Mouse (Mus musculus) lung, adult 2 months (tissue): ENCODE data around the gene Hhatl. TPM values are rescaled to one million over a fixed set of nuclear protein-coding genes. Genes with fewer than 3 reads are reported as not detected.
A peak's percentile ranks its signal among the peaks of the same experiment; 100 is the strongest.

ENCODE experiments used
- DNase-seq: peaks from one replicate; pipeline ENCODE4 v3.0.0; 2022
- H3K4me1 ChIP-seq: fragments of 200-500 bp; 2 replicates; pipeline ENCODE4 v1.6.1; 2011; ENCODE audit warnings: low read length; ENCODE audit not compliant: control insufficient read depth, insufficient read depth
- H3K4me3 ChIP-seq: fragments of 200-500 bp; replicated peaks from 2 replicates; pipeline ENCODE3; 2011; ENCODE audit warnings: low read depth, mild to moderate bottlenecking, control low read depth, low read length; ENCODE audit errors: extremely low read depth
- CTCF ChIP-seq: fragments of 200-500 bp; IDR thresholded peaks from 2 replicates; pipeline ENCODE4 v1.5.1; 2011; ENCODE audit warnings: mild to moderate bottlenecking, low read length, control low read depth; ENCODE audit not compliant: insufficient read depth
- POLR2A ChIP-seq: fragments of 200-500 bp; IDR thresholded peaks from 2 replicates; pipeline ENCODE4 v1.6.1; 2011; ENCODE audit warnings: low read depth, mild to moderate bottlenecking, control low read depth, low read length, borderline replicate concordance; ENCODE audit errors: extremely low read depth
- WGBS: fragments of 180-500 bp; shearing (Covaris S2); methylation state at CpG from one replicate; pipeline ENCODE4 v1.1.7; 2018; 5-methylcytosine and 5-hydroxymethylcytosine counted together
- polyA plus RNA-seq: library from polyadenylated mRNA; depleted of rRNA; stranded (reverse); fragments of >200 nt; gene quantifications from 2 replicates; pipeline ENCODE4 v1.2.3, GENCODE M21; 2012

Gene Hhatl
- polyA plus RNA-seq, 1 experiment: 11.0 TPM

- Histone ChIP-seq H3K4me3 (no peak overlapping the region), H3K4me1 (no peaks in the 10 kb centered on the region)
- no peak for TF ChIP-seq POLR2A
- TF ChIP-seq CTCF: no peak
- 83% methylated on average over 12 of the region's 12 CpGs for WGBS
- no peak for DNase-seq
These were observed 7.5 kb downstream of the Hhatl start for GRCm38 (mm10) chr9:121784801-121785200.

DNA sequence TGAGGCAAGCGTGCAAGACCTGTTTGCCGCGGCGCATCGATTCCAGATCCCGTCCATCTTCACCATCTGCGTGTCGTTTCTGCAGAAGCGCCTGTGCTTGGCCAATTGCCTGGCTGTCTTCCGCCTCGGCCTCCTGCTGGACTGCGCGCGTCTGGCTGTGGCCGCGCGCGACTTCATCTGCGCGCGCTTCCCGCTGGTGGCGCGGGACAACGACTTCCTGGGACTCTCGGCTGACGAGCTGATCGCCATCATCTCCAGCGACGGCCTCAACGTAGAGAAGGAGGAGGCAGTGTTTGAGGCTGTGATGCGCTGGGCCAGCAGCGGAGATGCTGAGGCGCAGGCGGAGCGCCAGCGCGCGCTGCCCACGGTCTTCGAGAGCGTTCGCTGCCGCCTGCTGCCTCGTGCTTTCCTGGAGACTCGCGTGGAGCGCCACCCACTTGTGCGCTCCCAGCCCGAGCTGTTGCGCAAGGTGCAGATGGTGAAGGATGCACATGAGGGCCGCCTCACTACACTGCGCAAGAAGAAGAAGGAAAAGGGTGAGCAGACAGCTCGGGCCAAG lies 14.2 kb downstream of the Hhatl start:
- TF ChIP-seq CTCF (no peak), POLR2A (no peak)
- Histone ChIP-seq H3K4me3 (no peak overlapping the region), H3K4me1 (peaks cover 3% of the 10 kb centered on the region; the same call in 1 of the 2 replicates)
- DNase-seq: no peak
- WGBS: 10% methylated on average over 54 of the region's 54 CpGs

DNA sequence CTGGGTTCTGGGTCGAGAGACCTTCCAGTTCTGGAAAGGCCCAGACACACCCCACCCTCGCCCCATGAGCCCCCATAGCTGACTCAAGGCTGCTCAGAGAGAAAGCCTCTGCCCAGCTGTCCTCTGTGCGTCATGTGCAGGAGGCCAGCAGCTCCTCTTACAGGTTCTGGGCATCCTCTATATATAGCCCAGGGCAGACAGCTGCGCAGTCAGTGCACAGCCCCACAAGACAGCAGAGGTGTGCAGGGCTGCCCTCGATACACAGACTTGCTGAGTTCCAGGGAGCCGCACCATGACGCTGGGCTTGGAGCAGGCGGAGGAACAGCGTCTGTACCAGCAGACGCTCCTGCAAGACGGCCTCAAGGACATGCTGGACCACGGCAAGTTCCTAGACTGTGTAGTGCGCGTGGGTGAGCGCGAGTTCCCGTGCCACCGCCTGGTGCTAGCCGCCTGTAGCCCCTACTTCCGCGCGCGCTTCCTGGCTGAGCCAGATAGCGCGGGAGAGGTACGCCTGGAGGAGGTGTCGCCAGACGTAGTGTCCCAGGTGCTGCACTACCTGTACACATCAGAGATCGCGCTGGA lies 14.7 kb downstream of the Hhatl start, which contains the start of gene Klhl40:
Gene Klhl40, plus strand, starts transcription at position 124 of the 582 bp plus-strand sequence.
- H3K4me1 ChIP-seq: peaks cover 3% of the 10 kb centered on the region; the same call in 1 of the 2 replicates
- no peak for DNase-seq
- 15% methylated on average over 30 of the region's 30 CpGs for WGBS
- H3K4me3 ChIP-seq: no peak within 1 kb of the TSS
- no peak for TF ChIP-seq POLR2A
- no peak for TF ChIP-seq CTCF

- Histone ChIP-seq H3K4me1 (peaks cover 3% of the 10 kb centered on the region; the same call in 1 of the 2 replicates), H3K4me3 (no peak overlapping the region)
- no peak for DNase-seq
- 73% methylated on average over 7 of the region's 7 CpGs for WGBS
- no peak for TF ChIP-seq CTCF
- no peak for TF ChIP-seq POLR2A
These were observed 15.8 kb downstream of the Hhatl start for GRCm38 (mm10) chr9:121776511-121776910.

DNA sequence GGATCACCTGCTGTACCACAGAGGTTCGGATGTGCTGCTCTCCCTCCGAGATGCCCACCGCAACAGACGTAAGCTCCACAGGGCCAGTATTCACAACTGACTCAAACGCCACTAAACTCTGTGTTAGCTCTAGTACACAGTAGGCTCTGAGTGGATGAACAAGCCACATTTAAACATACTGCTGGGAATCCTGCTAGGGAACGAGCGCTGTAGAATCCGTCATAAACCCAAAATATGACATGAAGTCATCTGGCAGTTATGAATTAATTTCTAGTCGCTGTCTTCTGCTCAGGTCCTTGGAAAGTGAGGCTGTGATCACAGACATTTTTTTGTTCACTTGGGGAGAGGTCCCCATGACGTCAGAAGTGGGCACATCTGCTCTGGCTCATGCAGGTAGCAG lies 16.4 kb downstream of the Hhatl start:
- TF ChIP-seq CTCF (no peak), POLR2A (no peak)
- Histone ChIP-seq H3K4me1 (peaks cover 3% of the 10 kb centered on the region; the same call in 1 of the 2 replicates), H3K4me3 (no peak overlapping the region)
- WGBS: 78% methylated on average over 10 of the region's 10 CpGs
- DNase-seq: no peak

GRCm38 (mm10) chr9:121772412-121772811 lies 19.9 kb downstream of the Hhatl start:
- TF ChIP-seq CTCF (no peak), POLR2A (no peak)
- 59% methylated on average over 5 of the region's 5 CpGs for WGBS
- DNase-seq: no peak
- Histone ChIP-seq H3K4me3 (no peak overlapping the region), H3K4me1 (no peaks in the 10 kb centered on the region)

GRCm38 (mm10) chr9:121765166-121765855 lies 27.0 kb downstream of the Hhatl start:
- TF ChIP-seq POLR2A (no peak), CTCF (no peak)
- Histone ChIP-seq H3K4me3 (no peak overlapping the region), H3K4me1 (peaks cover 3% of the 10 kb centered on the region; the same call in 1 of the 2 replicates)
- 69% methylated on average over 16 of the region's 16 CpGs for WGBS
- DNase-seq: peak; percentile 22

DNA sequence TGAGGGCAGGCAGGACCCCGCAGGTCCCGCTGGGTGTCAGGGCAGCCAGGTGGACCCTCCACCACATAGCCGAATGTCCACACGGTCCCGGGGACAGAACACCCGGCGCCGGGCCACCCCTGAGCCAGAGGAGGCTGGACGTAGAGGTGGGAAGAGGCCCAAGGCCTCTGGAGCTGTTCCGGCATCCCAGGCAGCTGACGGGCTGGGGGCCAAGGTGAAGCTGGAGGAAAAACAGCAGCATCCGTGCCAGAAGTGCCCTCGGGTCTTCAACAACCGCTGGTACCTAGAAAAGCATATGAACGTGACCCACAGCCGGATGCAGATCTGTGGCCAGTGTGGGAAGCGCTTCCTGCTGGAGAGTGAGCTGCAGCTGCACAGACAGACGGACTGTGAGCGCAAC lies 28.6 kb downstream of the Hhatl start:
- peaks cover 6% of the 10 kb centered on the region for H3K4me1 ChIP-seq
- H3K4me3 ChIP-seq: no peak overlapping the region
- 72% methylated on average over 19 of the region's 19 CpGs for WGBS
- TF ChIP-seq CTCF (no peak), POLR2A (no peak)
- DNase-seq: no peak

GRCm38 (mm10) chr9:121762761-121763160 lies 29.5 kb downstream of the Hhatl start:
- Histone ChIP-seq H3K4me1 (peaks cover 6% of the 10 kb centered on the region), H3K4me3 (no peak overlapping the region)
- 90% methylated on average over 25 of the region's 25 CpGs for WGBS
- TF ChIP-seq POLR2A (no peak), CTCF (no peak)
- DNase-seq: no peak
